Mouse (Mus musculus): ENCODE measurements around the gene Npr1. TPM values are rescaled to one million over a fixed set of nuclear protein-coding genes. Genes with fewer than 3 reads are reported as not detected.

Gene Npr1
- total RNA-seq, 2 experiments from 2014 or later, result 203 to 287 TPM

- no peak for DNase-seq
Measured at GRCm38 (mm10) chr3:90437131-90437530, 28.5 kb downstream of the Npr1 start.

- no peak for DNase-seq
Measured at GRCm38 (mm10) chr3:90434073-90434730, 31.5 kb downstream of the Npr1 start.

- peak; percentile 99 to 100 for DNase-seq
Measured at GRCm38 (mm10) chr3:90433381-90434020, 32.2 kb downstream of the Npr1 start, which contains the start of gene Ints3. Gene Ints3 (minus strand): TSS chr3:90433622.

GRCm38 (mm10) chr3:90432811-90433219 is 32.9 kb downstream of the Npr1 start:
- peak; percentile 55 to 59 for DNase-seq

- no peak for DNase-seq
Measured at GRCm38 (mm10) chr3:90432348-90432747, 33.3 kb downstream of the Npr1 start.

- DNase-seq, result no peak
Measured at GRCm38 (mm10) chr3:90429576-90429975, 36.1 kb downstream of the Npr1 start.

GRCm38 (mm10) chr3:90428186-90428585 is 37.5 kb downstream of the Npr1 start:
- no peak for DNase-seq

GRCm38 (mm10) chr3:90427574-90427973 is 38.1 kb downstream of the Npr1 start:
- DNase-seq, result no peak

GRCm38 (mm10) chr3:90425499-90425898 is 40.2 kb downstream of the Npr1 start:
- DNase-seq, result no peak

- DNase-seq, result peak; percentile 42 to 56
Measured at GRCm38 (mm10) chr3:90423549-90423948, 42.1 kb downstream of the Npr1 start.

- DNase-seq, result no peak
Measured at GRCm38 (mm10) chr3:90420696-90421095, 45.0 kb downstream of the Npr1 start.

- no peak for DNase-seq
Measured at GRCm38 (mm10) chr3:90413011-90413396, 52.7 kb downstream of the Npr1 start.

GRCm38 (mm10) chr3:90412312-90413010 is 53.2 kb downstream of the Npr1 start:
- DNase-seq, result peak; percentile 86 to 90

- DNase-seq, result no peak
Measured at GRCm38 (mm10) chr3:90408721-90409120, 56.9 kb downstream of the Npr1 start.

- peak in 1 of 2 experiments; percentile 52 for DNase-seq
Measured at GRCm38 (mm10) chr3:90406414-90406813, 59.3 kb downstream of the Npr1 start.

- no peak for DNase-seq
Measured at GRCm38 (mm10) chr3:90404609-90405008, 61.1 kb downstream of the Npr1 start.

GRCm38 (mm10) chr3:90404121-90404520 is 61.5 kb downstream of the Npr1 start:
- peak; percentile 72 to 75 for DNase-seq

- DNase-seq, result no peak
Measured at GRCm38 (mm10) chr3:90400993-90401392, 64.7 kb downstream of the Npr1 start.

Other genes with a start within 250 kb of the Npr1 start
- gene Jtb, start 234.3 kb downstream of the Npr1 start, total RNA-seq (2021), result 10 to 100 TPM; 63.2 to 70.8 TPM
- under 1 TPM; 0.20 to 0.66 TPM for gene Creb3l4, start 222.4 kb downstream of the Npr1 start, total RNA-seq (2021)
- 100 to 1,000 TPM; 127 to 142 TPM for gene Slc39a1, start 217.7 kb downstream of the Npr1 start, total RNA-seq (2021)
- gene Crtc2, start 211.7 kb downstream of the Npr1 start, total RNA-seq (2021), result 10 to 100 TPM; 37.4 to 43.2 TPM
- 1 to 10 TPM; 6.2 to 7.3 TPM for gene Dennd4b, start 200.7 kb downstream of the Npr1 start, total RNA-seq (2021)
- gene Gatad2b, start 172.7 kb downstream of the Npr1 start, total RNA-seq (2021), result 10 to 100 TPM; 62.2 to 66.2 TPM
- 100 to 1,000 TPM; 132 to 156 TPM for gene Slc27a3, start 75.9 kb downstream of the Npr1 start, total RNA-seq (2021)
- gene Ints3, start 32.2 kb downstream of the Npr1 start, total RNA-seq (2021), result 10 to 100 TPM; 79.4 to 89.6 TPM
- gene Ilf2, start 10.3 kb upstream of the Npr1 start, total RNA-seq (2021), result 10 to 100 TPM; 56.9 to 63.7 TPM
- 10 to 100 TPM; 53.3 to 79.3 TPM for gene Snapin, start 25.2 kb upstream of the Npr1 start, total RNA-seq (2021)
- gene Chtop, start 43.6 kb upstream of the Npr1 start, total RNA-seq (2021), result 100 to 1,000 TPM; 115 to 125 TPM
- 100 to 1,000 TPM; 142 to 154 TPM for gene S100a1, start 48.5 kb upstream of the Npr1 start, total RNA-seq (2021)
- gene S100a13, start 48.6 kb upstream of the Npr1 start, total RNA-seq (2021), result 10 to 100 TPM; 33.4 to 38.2 TPM
- gene S100a14, start 61.0 kb upstream of the Npr1 start, total RNA-seq (2021), result under 1 TPM in 1 of 2 experiments, not detected in 1; 0.53 TPM
- 10 to 100 TPM; 53.5 to 61.2 TPM for gene S100a16, start 71.4 kb upstream of the Npr1 start, total RNA-seq (2021)
- gene S100a3, start 94.7 kb upstream of the Npr1 start, total RNA-seq (2021), result under 1 TPM in 1 of 2 experiments, not detected in 1; 0.46 TPM
- gene S100a2, start 124.4 kb upstream of the Npr1 start, total RNA-seq (2021), result not detected
- gene Gm42674, start 136.0 kb upstream of the Npr1 start, total RNA-seq (2021), result not detected
- 10 to 100 TPM in 1 of 2 experiments, 1 to 10 TPM in 1; 9.0 to 11.5 TPM for gene S100a4, start 137.9 kb upstream of the Npr1 start, total RNA-seq (2021)
- gene S100a5, start 142.7 kb upstream of the Npr1 start, total RNA-seq (2021), result not detected
- gene S100a6, start 147.0 kb upstream of the Npr1 start, total RNA-seq (2021), result 10 to 100 TPM; 42.5 to 68.0 TPM
- gene S100a7a, start 188.2 kb upstream of the Npr1 start, total RNA-seq (2021), result under 1 TPM in 1 of 2 experiments, not detected in 1; 0.33 TPM
- 1 to 10 TPM in 1 of 2 experiments, not detected in 1; 2.2 TPM for gene S100a8, start 203.1 kb upstream of the Npr1 start, total RNA-seq (2021)
- gene S100a9, start 229.9 kb upstream of the Npr1 start, total RNA-seq (2021), result 1 to 10 TPM in 1 of 2 experiments, not detected in 1; 1.8 TPM